Mouse (Mus musculus) heart, embryonic 13.5 days (tissue): ENCODE measurements around the gene Taar4. TPM values are rescaled to one million over a fixed set of nuclear protein-coding genes. Genes with fewer than 3 reads are reported as not detected.

Source experiments
- ATAC-seq: fragments of 200-750 bp; cut with Nextera tagmentation; 2 replicates; pipeline ENCODE4 v1.8.0; 2017; ENCODE audit warnings: moderate TSS enrichment; ENCODE audit not compliant: insufficient number of reproducible peaks, low FRiP score, low TSS enrichment; ENCODE audit errors: extremely low read depth
- H3K27ac ChIP-seq: fragments of 300-500 bp; sonication (generic); replicated peaks from 2 replicates; pipeline ENCODE4 v1.5.1; 2015; ENCODE audit warnings: moderate library complexity, mild to moderate bottlenecking, inconsistent platforms
- H3K27me3 ChIP-seq: fragments of 300-500 bp; sonication (generic); replicated peaks from 2 replicates; pipeline ENCODE4 v1.6.1; 2015; ENCODE audit warnings: mild to moderate bottlenecking, inconsistent platforms
- H3K36me3 ChIP-seq: fragments of 300-500 bp; sonication (generic); 2 replicates; pipeline ENCODE4 v1.6.1; 2015; ENCODE audit warnings: mild to moderate bottlenecking, inconsistent platforms
- H3K4me1 ChIP-seq: fragments of 300-500 bp; sonication (generic); 2 replicates; pipeline ENCODE4 v1.6.1; 2015; ENCODE audit warnings: inconsistent platforms
- H3K4me2 ChIP-seq: fragments of 300-500 bp; sonication (generic); 2 replicates; pipeline ENCODE4 v1.6.1; 2015; ENCODE audit warnings: inconsistent platforms, mild to moderate bottlenecking, moderate library complexity
- H3K4me3 ChIP-seq: fragments of 300-500 bp; sonication (generic); 2 replicates; pipeline ENCODE4 v1.5.1; 2015; ENCODE audit warnings: moderate library complexity, mild to moderate bottlenecking, inconsistent platforms
- H3K9ac ChIP-seq: fragments of 300-500 bp; sonication (generic); 2 replicates; pipeline ENCODE4 v1.6.1; 2015; ENCODE audit warnings: inconsistent platforms, mild to moderate bottlenecking, moderate library complexity
- H3K9me3 ChIP-seq: fragments of 300-500 bp; sonication (generic); 2 replicates; pipeline ENCODE4 v1.6.1; 2016; ENCODE audit warnings: inconsistent platforms
- WGBS: fragments of 180-500 bp; shearing (Covaris S2); methylation state at CpG from one replicate; pipeline ENCODE4 v1.1.7; 2015; ENCODE audit warnings: mixed read lengths; 5-methylcytosine and 5-hydroxymethylcytosine counted together
- polyA plus RNA-seq: library from polyadenylated mRNA; unstranded; fragments of >200 nt; fragmentation: Nextera tagmentation; extraction: Ambion mirVana; gene quantifications from 2 replicates; pipeline ENCODE4 v1.2.1, GENCODE M21; 2015

Taar4 gene
- polyA plus RNA-seq, 1 experiment from 2014 or later, result not detected

GRCm38 (mm10) chr10:23964921-23965610 is 4.8 kb downstream of the Taar4 start:
- Histone ChIP-seq H3K27ac (no peak overlapping the region), H3K9ac (no peak overlapping the region), H3K4me3 (no peak overlapping the region), H3K9me3 (no peaks in the 10 kb centered on the region), H3K27me3 (no peaks in the 10 kb centered on the region), H3K36me3 (no peaks in the 10 kb centered on the region), H3K4me1 (peaks cover 9% of the 10 kb centered on the region; the same call in 1 of the 2 replicates), H3K4me2 (no peak overlapping the region)
- no peak for ATAC-seq
- WGBS, result 76% methylated on average over 6 of the region's 6 CpGs

- Histone ChIP-seq H3K4me3 (no peak within 1 kb of the TSS), H3K4me2 (no peak within 1 kb of the TSS), H3K9me3 (no peaks in the 10 kb centered on the region), H3K27me3 (no peaks in the 10 kb centered on the region), H3K4me1 (peaks cover 3% of the 10 kb centered on the region; the same call in 1 of the 2 replicates), H3K9ac (no peak within 1 kb of the TSS), H3K36me3 (no peaks in the 10 kb centered on the region), H3K27ac (no peak within 1 kb of the TSS)
- 79% methylated on average over 11 of the region's 11 CpGs for WGBS
- no peak for ATAC-seq
Measured at GRCm38 (mm10) chr10:23970656-23971165, 10.4 kb downstream of the Taar4 start, which contains the start of gene Taar5. TSS of gene Taar5 (plus strand) at chr10:23970706.

- Histone ChIP-seq H3K27me3 (no peaks in the 10 kb centered on the region), H3K4me3 (no peak overlapping the region), H3K4me2 (no peak overlapping the region), H3K9me3 (no peaks in the 10 kb centered on the region), H3K27ac (no peak overlapping the region), H3K36me3 (no peaks in the 10 kb centered on the region), H3K9ac (no peak overlapping the region), H3K4me1 (peaks cover 3% of the 10 kb centered on the region; the same call in 1 of the 2 replicates)
- 72% methylated on average over 5 of the region's 5 CpGs for WGBS
- ATAC-seq, result no peak
Measured at GRCm38 (mm10) chr10:23971256-23971655, 11.0 kb downstream of the Taar4 start.

GRCm38 (mm10) chr10:23977958-23978357 is 17.7 kb downstream of the Taar4 start:
- no peak for ATAC-seq
- Histone ChIP-seq H3K9ac (no peak overlapping the region), H3K27me3 (no peaks in the 10 kb centered on the region), H3K4me2 (no peak overlapping the region), H3K27ac (no peak overlapping the region), H3K4me1 (peaks cover 3% of the 10 kb centered on the region; the same call in 1 of the 2 replicates), H3K9me3 (no peaks in the 10 kb centered on the region), H3K36me3 (no peaks in the 10 kb centered on the region), H3K4me3 (no peak overlapping the region)
- WGBS, result 49% methylated on average over 4 of the region's 4 CpGs

GRCm38 (mm10) chr10:23978901-23979705 is 18.8 kb downstream of the Taar4 start:
- no peak overlapping the region for H3K9ac ChIP-seq
- no peak overlapping the region for H3K4me2 ChIP-seq
- no peak overlapping the region for H3K27ac ChIP-seq
- ATAC-seq, result no peak
- no peaks in the 10 kb centered on the region for H3K36me3 ChIP-seq
- no peaks in the 10 kb centered on the region for H3K9me3 ChIP-seq
- H3K4me3 ChIP-seq, result no peak overlapping the region
- 33% methylated on average over 16 of the region's 16 CpGs for WGBS
- H3K27me3 ChIP-seq, result no peaks in the 10 kb centered on the region
- H3K4me1 ChIP-seq, result peaks cover 3% of the 10 kb centered on the region; the same call in 1 of the 2 replicates

GRCm38 (mm10) chr10:23985546-23985945 is 25.3 kb downstream of the Taar4 start, which contains the start of gene Taar6:
TSS of gene Taar6 (minus strand) at chr10:23985646.
- Histone ChIP-seq H3K9ac (no peak within 1 kb of the TSS), H3K36me3 (no peaks in the 10 kb centered on the region), H3K4me1 (no peaks in the 10 kb centered on the region), H3K9me3 (no peaks in the 10 kb centered on the region), H3K27me3 (no peaks in the 10 kb centered on the region), H3K27ac (no peak within 1 kb of the TSS), H3K4me2 (no peak within 1 kb of the TSS), H3K4me3 (no peak within 1 kb of the TSS)
- WGBS, result 73% methylated on average over 8 of the region's 8 CpGs
- no peak for ATAC-seq

GRCm38 (mm10) chr10:23986419-23986818 is 26.1 kb downstream of the Taar4 start:
- 69% methylated on average over 5 of the region's 5 CpGs for WGBS
- no peaks in the 10 kb centered on the region for H3K36me3 ChIP-seq
- no peaks in the 10 kb centered on the region for H3K4me1 ChIP-seq
- H3K27ac ChIP-seq, result no peak overlapping the region
- no peaks in the 10 kb centered on the region for H3K9me3 ChIP-seq
- no peak overlapping the region for H3K9ac ChIP-seq
- no peak for ATAC-seq
- no peak overlapping the region for H3K4me3 ChIP-seq
- no peaks in the 10 kb centered on the region for H3K27me3 ChIP-seq
- no peak overlapping the region for H3K4me2 ChIP-seq

- Histone ChIP-seq H3K27me3 (no peaks in the 10 kb centered on the region), H3K4me2 (no peak within 1 kb of the TSS), H3K4me3 (no peak within 1 kb of the TSS), H3K9ac (no peak within 1 kb of the TSS), H3K9me3 (no peaks in the 10 kb centered on the region), H3K27ac (no peak within 1 kb of the TSS), H3K36me3 (no peaks in the 10 kb centered on the region), H3K4me1 (no peaks in the 10 kb centered on the region)
- WGBS, result 79% methylated on average over 3 of the region's 3 CpGs
- ATAC-seq, result no peak
Measured at GRCm38 (mm10) chr10:23993381-23993780, 33.1 kb downstream of the Taar4 start, which contains the start of gene Taar7a. TSS of gene Taar7a (minus strand) at chr10:23993481.

- no peak within 1 kb of the TSS for H3K27ac ChIP-seq
Measured at GRCm38 (mm10) chr10:23999639-24000038, 39.3 kb downstream of the Taar4 start, which contains the start of gene Taar7b. TSS of gene Taar7b (plus strand) at chr10:23999939.

GRCm38 (mm10) chr10:24006442-24006841 is 46.1 kb downstream of the Taar4 start:
- no peak for ATAC-seq
- Histone ChIP-seq H3K4me1 (peaks cover 5% of the 10 kb centered on the region; the same call in 1 of the 2 replicates), H3K9me3 (no peaks in the 10 kb centered on the region), H3K4me3 (no peak overlapping the region), H3K36me3 (no peaks in the 10 kb centered on the region), H3K9ac (no peak overlapping the region), H3K27me3 (no peaks in the 10 kb centered on the region), H3K27ac (no peak overlapping the region), H3K4me2 (no peak overlapping the region)
- WGBS, result 56% methylated on average over 1 of the region's 1 CpGs

More at GRCm38 (mm10) chr10:23999639-24000038, 39.3 kb downstream of the Taar4 start, which contains the start of gene Taar7b:
- H3K4me3 ChIP-seq, result no peak within 1 kb of the TSS
- no peaks in the 10 kb centered on the region for H3K4me1 ChIP-seq
- no peak within 1 kb of the TSS for H3K9ac ChIP-seq
- no peaks in the 10 kb centered on the region for H3K36me3 ChIP-seq
- no peaks in the 10 kb centered on the region for H3K9me3 ChIP-seq
- ATAC-seq, result no peak
- H3K27me3 ChIP-seq, result no peaks in the 10 kb centered on the region
- WGBS, result 65% methylated on average over 1 of the region's 1 CpGs
- no peak within 1 kb of the TSS for H3K4me2 ChIP-seq

GRCm38 (mm10) chr10:24007034-24007433 is 46.7 kb downstream of the Taar4 start:
- H3K27ac ChIP-seq, result no peak overlapping the region
- no peaks in the 10 kb centered on the region for H3K36me3 ChIP-seq
- peaks cover 5% of the 10 kb centered on the region; the same call in 1 of the 2 replicates for H3K4me1 ChIP-seq
- 29% methylated on average over 2 of the region's 2 CpGs for WGBS
- H3K9me3 ChIP-seq, result no peaks in the 10 kb centered on the region
- no peak for ATAC-seq
- no peak overlapping the region for H3K4me3 ChIP-seq
- no peak overlapping the region for H3K9ac ChIP-seq
- no peak overlapping the region for H3K4me2 ChIP-seq
- H3K27me3 ChIP-seq, result no peaks in the 10 kb centered on the region
